Mouse (Mus musculus): ENCODE results near the gene Pank4. TPM values are rescaled to one million over a fixed set of nuclear protein-coding genes. Genes with fewer than 3 reads are reported as not detected.
A peak's percentile ranks its signal among the peaks of the same experiment; 100 is the strongest.

Pank4 gene
- polyA plus RNA-seq, 1 experiment from 2014 or later: 30.4 TPM

DNA sequence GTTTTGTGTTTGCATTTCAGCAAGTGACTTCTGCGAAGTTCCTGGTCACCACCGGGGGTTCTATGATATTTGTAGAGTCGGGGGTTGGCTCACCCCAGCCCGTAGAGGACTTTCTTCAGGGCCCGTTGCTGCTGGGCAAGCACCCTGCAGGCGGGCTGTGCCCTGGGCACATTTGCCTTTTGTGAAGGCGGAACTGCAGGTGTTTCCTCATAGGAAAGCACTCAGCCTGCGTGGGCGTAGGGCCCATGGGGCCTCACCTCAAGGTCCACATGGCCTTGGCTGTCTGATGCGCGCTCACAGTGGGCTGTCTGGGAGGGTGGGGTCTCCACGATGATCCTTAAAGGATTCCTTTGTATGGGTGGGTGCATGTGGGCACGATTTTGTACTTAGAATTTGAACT, 2.0 kb upstream of the Pank4 start:
- Histone ChIP-seq H3K36me3 (ENCODE audit: insufficient read depth, low read length) (0 out of 2 replicates have a peak, but pooled peaks cover 4% of the 10 kb centered on the region), H3K4me2 (ENCODE audit: low read length) (peak overlapping the region; percentile 82), H3K4me3 (replicated peaks; ENCODE audit: low read depth, low read length) (peak overlapping the region; percentile 42), H3K27me3 (ENCODE audit: insufficient read depth, low read length) (peaks cover 41% of the 10 kb centered on the region), H3K9ac (ENCODE audit: low read depth, low read length) (0 out of 2 replicates have a peak overlapping the region, but pooled peaks have one; percentile 46), H3K4me1 (replicated peaks; ENCODE audit: insufficient read depth, low read length) (peaks cover 32% of the 10 kb centered on the region), H3K9me3 (replicated peaks; ENCODE audit: low read length) (no peaks in the 10 kb centered on the region), H3K27ac (no peak overlapping the region)
- DNase-seq (ENCODE audit: low spot score) (no peak), ATAC-seq (replicated peaks; ENCODE audit: low FRiP score, low read depth) (no peak)
- TF ChIP-seq CTCF (IDR thresholded peaks at IDR 0.05; ENCODE audit: low read depth): no peak
- WGBS: 27% methylated on average over 13 of the region's 13 CpGs

DNA sequence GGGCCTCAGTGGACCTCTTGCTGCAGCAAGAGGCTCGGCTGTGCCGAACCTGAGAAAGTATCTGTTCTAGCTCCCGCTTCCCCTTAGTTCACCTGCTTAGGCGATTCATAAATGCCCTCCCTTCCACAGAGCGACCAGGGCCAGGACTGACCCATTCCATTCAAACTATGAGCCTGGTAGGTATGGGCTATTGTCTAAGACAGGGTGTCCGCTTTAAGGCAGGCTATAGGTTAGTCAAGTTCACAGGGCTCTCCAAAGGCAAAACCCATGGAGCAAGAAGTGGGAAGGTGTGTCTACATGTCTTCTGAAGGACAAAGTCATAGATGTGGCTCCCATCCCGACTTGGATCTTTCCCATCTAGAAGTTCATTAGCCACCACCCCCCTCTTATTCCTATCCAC, 1.2 kb upstream of the Pank4 start:
- no peak for DNase-seq (ENCODE audit: low spot score)
- Histone ChIP-seq H3K4me2 (ENCODE audit: low read length) (no peak overlapping the region), H3K9me3 (replicated peaks; ENCODE audit: low read length) (no peaks in the 10 kb centered on the region), H3K27ac (no peak overlapping the region), H3K36me3 (ENCODE audit: insufficient read depth, low read length) (0 out of 2 replicates have a peak, but pooled peaks cover 4% of the 10 kb centered on the region), H3K4me1 (replicated peaks; ENCODE audit: insufficient read depth, low read length) (peaks cover 32% of the 10 kb centered on the region), H3K27me3 (ENCODE audit: insufficient read depth, low read length) (peaks cover 41% of the 10 kb centered on the region), H3K4me3 (replicated peaks; ENCODE audit: low read depth, low read length) (no peak overlapping the region), H3K9ac (ENCODE audit: low read depth, low read length) (no peak overlapping the region)
- 80% methylated on average over 7 of the region's 7 CpGs for WGBS
- no peak for TF ChIP-seq CTCF (IDR thresholded peaks at IDR 0.05; ENCODE audit: low read depth)
- no peak for ATAC-seq (replicated peaks; ENCODE audit: low FRiP score, low read depth)

DNA sequence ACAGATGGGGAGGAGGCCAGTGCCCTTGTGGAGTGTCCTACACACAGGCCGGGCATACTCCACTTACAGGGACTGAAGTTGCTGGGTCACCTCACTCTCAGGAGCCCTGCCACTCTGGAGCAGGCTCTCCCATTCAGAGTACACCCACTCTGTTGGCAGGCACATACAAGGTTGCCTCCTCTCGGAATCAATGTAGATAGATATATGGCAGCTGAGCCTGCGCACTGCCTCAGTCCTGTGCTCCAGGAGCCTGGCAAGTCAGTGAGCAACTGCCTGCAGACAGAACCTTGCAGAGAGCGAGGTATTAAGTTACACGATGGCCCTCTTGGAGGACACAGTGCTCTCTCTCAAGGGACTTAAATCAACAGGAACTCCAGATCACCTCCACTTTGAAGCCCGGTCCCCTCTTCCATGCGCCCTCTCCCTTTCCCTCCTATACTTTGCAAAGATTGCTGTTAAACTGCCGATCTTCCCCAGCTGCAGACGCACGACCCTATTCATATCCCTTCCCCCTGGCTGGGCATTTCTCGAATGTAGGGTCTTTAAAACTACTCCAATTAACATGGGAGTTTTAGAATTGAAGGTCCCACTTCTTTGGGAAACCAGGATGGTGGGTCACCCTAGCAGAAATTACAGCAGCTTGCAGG, 610 bp upstream of the Pank4 start:
- Histone ChIP-seq H3K27ac (no peak overlapping the region), H3K27me3 (ENCODE audit: insufficient read depth, low read length) (peaks cover 39% of the 10 kb centered on the region), H3K4me2 (ENCODE audit: low read length) (peak overlapping the region; percentile 87), H3K9me3 (replicated peaks; ENCODE audit: low read length) (no peaks in the 10 kb centered on the region), H3K36me3 (ENCODE audit: insufficient read depth, low read length) (0 out of 2 replicates have a peak, but pooled peaks cover 4% of the 10 kb centered on the region), H3K9ac (ENCODE audit: low read depth, low read length) (no peak overlapping the region), H3K4me3 (replicated peaks; ENCODE audit: low read depth, low read length) (peak overlapping the region; percentile 68), H3K4me1 (replicated peaks; ENCODE audit: insufficient read depth, low read length) (peaks cover 29% of the 10 kb centered on the region)
- WGBS: 19% methylated on average over 11 of the region's 11 CpGs
- ATAC-seq (replicated peaks; ENCODE audit: low FRiP score, low read depth) (no peak), DNase-seq (ENCODE audit: low spot score) (peak; percentile 19)
- no peak for TF ChIP-seq CTCF (IDR thresholded peaks at IDR 0.05; ENCODE audit: low read depth)

DNA sequence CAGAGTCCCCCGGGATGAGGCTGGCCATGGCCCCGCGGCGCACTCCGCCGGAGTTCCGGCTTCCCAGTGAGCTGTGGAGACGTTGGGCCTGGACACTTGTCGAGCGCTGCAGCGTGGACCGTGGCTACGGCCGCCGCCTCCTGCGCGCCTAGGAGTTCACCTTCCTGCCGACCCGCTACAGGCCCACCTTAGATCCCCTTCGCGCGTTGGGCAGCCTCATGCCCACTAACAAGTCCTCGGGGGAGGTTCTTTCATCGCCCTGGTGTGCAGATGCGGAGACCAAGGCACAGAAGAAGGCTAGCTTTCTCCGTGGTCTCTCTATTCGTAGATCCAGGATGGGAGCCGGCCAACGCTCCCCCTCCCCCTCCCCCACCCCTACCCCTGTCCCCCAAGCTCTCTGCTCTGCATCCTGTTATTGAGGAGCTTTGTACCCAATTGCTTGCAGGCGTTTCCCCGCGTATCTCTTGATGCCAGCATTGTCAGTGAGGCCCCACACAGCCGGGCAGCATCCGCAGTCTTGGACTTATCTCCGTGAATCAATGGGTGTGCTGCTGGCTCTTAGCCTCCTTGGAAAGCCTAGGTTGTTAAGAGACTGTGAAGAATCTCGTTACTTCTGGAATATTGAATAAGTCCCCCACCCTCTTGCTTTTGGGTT, 785 bp downstream of the Pank4 start:
- H3K4me3 ChIP-seq (replicated peaks; ENCODE audit: low read depth, low read length): peak overlapping the region; percentile 68
- H3K9ac ChIP-seq (ENCODE audit: low read depth, low read length): peak overlapping the region; percentile 79
- TF ChIP-seq CTCF (IDR thresholded peaks at IDR 0.05; ENCODE audit: low read depth): no peak
- peak overlapping the region; percentile 89; the same call in 1 of the 2 replicates for H3K27ac ChIP-seq
- peaks cover 27% of the 10 kb centered on the region for H3K27me3 ChIP-seq (ENCODE audit: insufficient read depth, low read length)
- H3K4me1 ChIP-seq (replicated peaks; ENCODE audit: insufficient read depth, low read length): peaks cover 29% of the 10 kb centered on the region
- no peak for DNase-seq (ENCODE audit: low spot score)
- H3K4me2 ChIP-seq (ENCODE audit: low read length): peak overlapping the region; percentile 87
- no peak for ATAC-seq (replicated peaks; ENCODE audit: low FRiP score, low read depth)
- H3K36me3 ChIP-seq (ENCODE audit: insufficient read depth, low read length): peaks cover 11% of the 10 kb centered on the region
- WGBS: 1% methylated on average over 35 of the region's 36 CpGs
- no peaks in the 10 kb centered on the region for H3K9me3 ChIP-seq (replicated peaks; ENCODE audit: low read length)

DNA sequence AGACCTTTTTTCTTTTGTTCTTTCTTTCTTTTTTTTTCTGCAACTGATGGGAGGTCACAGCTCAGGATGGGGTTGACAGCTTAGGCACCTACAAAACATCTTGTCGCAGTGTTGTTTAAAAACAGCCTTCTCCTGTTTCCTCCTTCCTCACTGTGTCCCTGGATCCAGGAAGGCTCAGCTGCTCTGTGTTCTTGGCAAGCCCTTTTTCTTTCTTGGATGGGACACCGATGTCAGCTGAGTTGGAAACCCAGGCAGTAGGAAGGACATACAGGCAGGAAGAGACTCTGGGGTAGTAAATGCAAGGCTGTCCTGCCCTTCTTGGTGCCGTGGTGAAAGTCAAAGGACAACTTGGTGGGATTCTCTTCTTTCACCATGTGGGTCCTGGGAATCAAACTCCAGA, 1.9 kb downstream of the Pank4 start:
- 58% methylated on average over 3 of the region's 3 CpGs for WGBS

DNA sequence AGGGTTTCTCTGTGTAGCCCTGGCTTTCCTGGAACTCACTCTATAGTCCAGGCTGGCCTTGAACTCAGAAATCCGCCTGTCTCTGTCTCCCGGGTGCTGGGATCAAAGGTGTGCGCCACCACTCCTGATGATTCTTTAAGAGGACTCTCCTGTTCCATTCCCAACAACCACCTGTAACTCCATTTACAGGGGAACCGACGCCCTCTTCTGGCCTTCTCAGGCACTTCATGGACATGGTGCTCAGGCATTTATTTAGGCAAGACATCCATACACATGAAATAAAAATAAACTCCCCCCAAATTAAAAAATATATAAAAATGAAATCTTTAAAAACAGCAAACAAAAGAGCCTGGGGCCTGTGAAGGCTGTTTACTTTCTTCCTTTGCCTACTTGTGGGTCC, 3.2 kb downstream of the Pank4 start:
- peaks cover 36% of the 10 kb centered on the region for H3K36me3 ChIP-seq (ENCODE audit: insufficient read depth, low read length)
- 66% methylated on average over 5 of the region's 5 CpGs for WGBS

More for the DNA sequence above, 1.9 kb downstream of the Pank4 start:
- H3K9ac ChIP-seq (ENCODE audit: low read depth, low read length): no peak overlapping the region
- H3K4me2 ChIP-seq (ENCODE audit: low read length): no peak overlapping the region
- no peak for ATAC-seq (replicated peaks; ENCODE audit: low FRiP score, low read depth)
- TF ChIP-seq CTCF (IDR thresholded peaks at IDR 0.05; ENCODE audit: low read depth): no peak
- no peaks in the 10 kb centered on the region for H3K9me3 ChIP-seq (replicated peaks; ENCODE audit: low read length)
- no peak overlapping the region for H3K4me3 ChIP-seq (replicated peaks; ENCODE audit: low read depth, low read length)
- H3K27ac ChIP-seq: no peak overlapping the region
- no peak for DNase-seq (ENCODE audit: low spot score)
- H3K36me3 ChIP-seq (ENCODE audit: insufficient read depth, low read length): peaks cover 23% of the 10 kb centered on the region
- peaks cover 16% of the 10 kb centered on the region for H3K27me3 ChIP-seq (ENCODE audit: insufficient read depth, low read length)
- H3K4me1 ChIP-seq (replicated peaks; ENCODE audit: insufficient read depth, low read length): peaks cover 24% of the 10 kb centered on the region

More for the DNA sequence above, 3.2 kb downstream of the Pank4 start:
- H3K4me1 ChIP-seq (replicated peaks; ENCODE audit: insufficient read depth, low read length): peaks cover 16% of the 10 kb centered on the region
- no peak overlapping the region for H3K4me3 ChIP-seq (replicated peaks; ENCODE audit: low read depth, low read length)
- peak; percentile 49 for DNase-seq (ENCODE audit: low spot score)
- peak; percentile 60 for TF ChIP-seq CTCF (IDR thresholded peaks at IDR 0.05; ENCODE audit: low read depth)
- peaks cover 3% of the 10 kb centered on the region; the same call in 1 of the 2 replicates for H3K27me3 ChIP-seq (ENCODE audit: insufficient read depth, low read length)
- no peaks in the 10 kb centered on the region for H3K9me3 ChIP-seq (replicated peaks; ENCODE audit: low read length)
- no peak overlapping the region for H3K27ac ChIP-seq
- H3K9ac ChIP-seq (ENCODE audit: low read depth, low read length): no peak overlapping the region
- ATAC-seq (replicated peaks; ENCODE audit: low FRiP score, low read depth): no peak
- no peak overlapping the region for H3K4me2 ChIP-seq (ENCODE audit: low read length)

Data from kidney, postnatal 0 days (tissue).